11 mouse cellular contexts compared by ENCODE assay signal in the genomic region with DNA sequence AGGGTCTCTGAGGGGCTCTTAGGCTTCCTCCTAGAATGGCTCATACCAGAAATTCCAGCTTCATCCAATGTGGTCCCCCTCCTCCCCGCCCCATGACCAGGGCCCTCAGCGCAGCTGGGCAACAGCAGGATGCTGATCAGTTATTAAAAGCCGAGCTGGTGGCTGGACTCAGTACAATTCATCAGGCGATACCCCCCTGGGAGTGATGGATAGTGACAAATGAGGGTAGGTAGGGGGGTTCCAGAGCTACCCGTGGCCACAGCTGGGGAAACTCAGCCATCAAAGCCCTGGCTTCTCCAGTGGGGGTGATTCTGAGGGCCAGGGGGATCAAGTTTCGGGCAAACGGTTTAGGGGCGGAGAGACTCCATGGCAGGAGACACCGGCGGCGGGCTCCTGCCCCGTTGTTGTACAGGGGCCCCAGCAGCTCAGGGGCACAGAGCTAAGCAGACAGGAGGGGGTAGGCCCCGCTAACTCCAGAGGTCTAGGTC. TPM values are rescaled to one million over a fixed set of nuclear protein-coding genes. Genes with fewer than 3 reads are reported as not detected.
DNase-seq lines count a peak whose midpoint lies in the region; ATAC-seq lines count a peak whose summit lies in the region.
"Had no signal": no experiment of that assay in that cellular context is flagged by ENCODE, and none has a peak within 500 bp of the region (broad histone marks: within the 10 kb centered on the region; RNA-seq: fewer than 3 reads in every experiment).

No protein-coding gene starts in this region.

- peak overlapping the region; percentile 49 for H3K4me2 ChIP-seq in kidney, embryonic 15.5 days
- peak overlapping the region; percentile 30; the same call in 1 of the 2 replicates for H3K4me2 ChIP-seq in embryonic facial prominence, embryonic 15.5 days (replicated peaks)
- peak overlapping the region; percentile 21; the same call in 1 of the 2 replicates for H3K4me2 ChIP-seq in neural tube, embryonic 11.5 days (ENCODE audit: low read depth)

- no peak overlapping the region for H3K9ac ChIP-seq in kidney, embryonic 15.5 days
- no peak overlapping the region for H3K9ac ChIP-seq in embryonic facial prominence, embryonic 15.5 days
- peak overlapping the region; percentile 24; the same call in 1 of the 2 replicates for H3K9ac ChIP-seq in neural tube, embryonic 11.5 days (ENCODE audit: low read length)
- H3K9ac ChIP-seq: liver, embryonic 14.5 days had no signal

- H3K4me1 ChIP-seq in kidney, embryonic 15.5 days = peaks cover 79% of the 10 kb centered on the region
- peaks cover 38% of the 10 kb centered on the region for H3K4me1 ChIP-seq in embryonic facial prominence, embryonic 15.5 days
- peaks cover 16% of the 10 kb centered on the region for H3K4me1 ChIP-seq in neural tube, embryonic 11.5 days (ENCODE audit: control insufficient read depth, insufficient read depth, low read length)

- no peak for DNase-seq in kidney, postnatal 14 days
- DNase-seq in embryo, embryonic 11.5 days (ENCODE audit: low read depth, low spot score) = peak; percentile 73
- peak; percentile 78 for DNase-seq in neural tube, embryonic 11.5 days (ENCODE audit: low spot score)
- no peak for DNase-seq in thymus, postnatal 4 days
- no peak for DNase-seq in thymus, postnatal 36 days
- DNase-seq: cerebellum, adult 11 months; heart, postnatal 36 days had no signal

- peak overlapping the region; percentile 84 for H3K27ac ChIP-seq in kidney, embryonic 15.5 days
- peak overlapping the region; percentile 39; the same call in 1 of the 2 replicates for H3K27ac ChIP-seq in embryonic facial prominence, embryonic 15.5 days (replicated peaks)
- peak overlapping the region; percentile 68 for H3K27ac ChIP-seq in neural tube, embryonic 11.5 days (ENCODE audit: low read depth, low read length)
- H3K27ac ChIP-seq: liver, embryonic 14.5 days had no signal

- 7% methylated on average over 13 of the region's 13 CpGs for WGBS in kidney, embryonic 15.5 days
- 5% methylated on average over 13 of the region's 13 CpGs for WGBS in embryonic facial prominence, embryonic 15.5 days
- 4% methylated on average over 13 of the region's 13 CpGs for WGBS in neural tube, embryonic 11.5 days

- peak; percentile 34; the same call in 1 of the 2 replicates for ATAC-seq in kidney, embryonic 15.5 days (replicated peaks; ENCODE audit: low FRiP score)
- peak; percentile 56; the same call in 1 of the 2 replicates for ATAC-seq in embryonic facial prominence, embryonic 15.5 days (ENCODE audit: insufficient number of reproducible peaks, low FRiP score, low TSS enrichment, low read depth)
- peak; percentile 35; the same call in 1 of the 2 replicates for ATAC-seq in neural tube, embryonic 11.5 days (ENCODE audit: insufficient read depth, low FRiP score, low TSS enrichment)

- no peaks in the 10 kb centered on the region for H3K9me3 ChIP-seq in kidney, embryonic 15.5 days (replicated peaks)
- no peaks in the 10 kb centered on the region for H3K9me3 ChIP-seq in embryonic facial prominence, embryonic 15.5 days (replicated peaks)
- no peaks in the 10 kb centered on the region for H3K9me3 ChIP-seq in neural tube, embryonic 11.5 days (ENCODE audit: control insufficient read depth, low read length)

- 0 out of 2 replicates have a peak overlapping the region, but pooled peaks have one; percentile 2 for H3K4me3 ChIP-seq in kidney, embryonic 15.5 days (replicated peaks)
- no peak overlapping the region for H3K4me3 ChIP-seq in embryonic facial prominence, embryonic 15.5 days (replicated peaks)
- H3K4me3 ChIP-seq in neural tube, embryonic 11.5 days (ENCODE audit: low read depth, low read length) = peak overlapping the region; percentile 10; the same call in 1 of the 2 replicates

- no peaks in the 10 kb centered on the region for H3K36me3 ChIP-seq in kidney, embryonic 15.5 days
- no peaks in the 10 kb centered on the region for H3K36me3 ChIP-seq in embryonic facial prominence, embryonic 15.5 days
- H3K36me3 ChIP-seq in neural tube, embryonic 11.5 days (ENCODE audit: control insufficient read depth, insufficient read depth, low read length) = no peaks in the 10 kb centered on the region

- 0 out of 2 replicates have a peak, but pooled peaks cover 8% of the 10 kb centered on the region for H3K27me3 ChIP-seq in kidney, embryonic 15.5 days
- peaks cover 5% of the 10 kb centered on the region; the same call in 1 of the 2 replicates for H3K27me3 ChIP-seq in embryonic facial prominence, embryonic 15.5 days
- H3K27me3 ChIP-seq in neural tube, embryonic 11.5 days (ENCODE audit: control insufficient read depth, insufficient read depth, low read length) = peaks cover 22% of the 10 kb centered on the region

RNA-seq across cellular contexts. Expression of gene Ccdc33, which starts 10.3 kb away (rescaled TPM):
- polyA plus RNA-seq in kidney, embryonic 15.5 days (2015; fragmentation: Nextera tagmentation; extraction: Ambion mirVana) = 0.29 and 0.44 TPM in 2 replicates
- polyA plus RNA-seq in embryonic facial prominence, embryonic 15.5 days (2015; fragmentation: Nextera tagmentation; extraction: Ambion mirVana) = 1.3 and 1.6 TPM in 2 replicates
- 0.08 and 0.22 TPM in 2 replicates for polyA plus RNA-seq in neural tube, embryonic 11.5 days (2014; fragmentation: Nextera tagmentation; extraction: Ambion mirVana)
- polyA plus RNA-seq: liver, embryonic 14.5 days; small intestine, adult 2 months had no signal

Comparison
In these comparisons a context has a peak if more than half of its experiments do, and no peak if none do; other contexts are left out.
1. DNase-seq: peak in embryo, embryonic 11.5 days (single experiment) and neural tube, embryonic 11.5 days (single experiment); none in kidney, postnatal 14 days (single experiment), thymus, postnatal 4 days (single experiment) and thymus, postnatal 36 days (0 of 2).
2. Peak in every context shown above with its lines, with median percentiles within 50 percentile points of each other: ATAC-seq, H3K27ac ChIP-seq and H3K4me2 ChIP-seq.